Mouse (Mus musculus) thymus, postnatal 0 days (tissue): Measurements from ENCODE around the gene Wap. TPM values are rescaled to one million over a fixed set of nuclear protein-coding genes. Genes with fewer than 3 reads are reported as not detected.

Experiments
- DNase-seq: peaks from one replicate; pipeline ENCODE4 v3.0.0-alpha.2; 2015; ENCODE audit warnings: low spot score
- polyA plus RNA-seq: library from polyadenylated mRNA; unstranded; fragments of >200 nt; fragmentation: Nextera tagmentation; extraction: Ambion mirVana; gene quantifications from 2 replicates; pipeline ENCODE4 v1.2.1, GENCODE M21; 2015

Gene Wap
- polyA plus RNA-seq, 1 experiment from 2014 or later = 0.29 TPM

DNA sequence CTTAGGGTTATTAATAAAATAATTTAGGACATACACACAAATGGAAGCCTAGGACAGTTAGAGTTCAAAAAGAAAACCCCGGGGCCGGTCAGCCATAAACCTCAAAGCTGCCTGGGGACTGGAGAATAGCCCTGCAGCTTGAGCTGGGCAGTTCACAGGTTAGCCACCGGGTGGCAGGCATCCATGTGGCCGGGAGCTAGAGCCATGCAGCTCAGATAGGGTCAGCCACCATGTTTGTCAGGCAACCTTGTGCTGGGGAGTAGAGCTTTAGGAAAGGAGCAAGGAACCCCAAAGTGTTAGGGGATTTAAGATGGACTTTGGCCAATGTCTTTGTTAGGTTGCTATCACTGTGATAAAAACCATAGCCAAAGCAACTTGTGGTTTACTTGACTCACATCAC, 9.9 kb downstream of the Wap start:
- peak; percentile 43 for DNase-seq

DNA sequence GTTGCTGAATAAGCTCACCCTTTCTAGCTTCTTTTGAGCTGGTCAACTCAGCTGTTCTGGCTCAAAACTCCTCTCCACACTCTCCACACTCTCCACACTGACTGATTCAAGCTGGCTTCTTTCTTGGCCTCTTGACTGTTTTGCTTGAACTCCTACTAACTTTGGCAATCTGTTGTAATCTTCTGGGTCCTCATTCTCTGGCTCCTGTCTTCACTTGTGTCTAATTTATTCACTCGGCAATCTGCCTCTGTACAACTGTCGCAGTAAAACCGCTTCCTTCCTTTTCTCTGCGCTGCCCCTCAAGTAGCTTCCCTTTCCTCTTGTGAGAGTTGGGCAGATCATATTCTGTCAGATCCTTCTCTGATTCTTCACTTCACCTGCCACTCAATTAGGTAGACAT, 10.7 kb downstream of the Wap start:
- DNase-seq = peak; percentile 73

DNA sequence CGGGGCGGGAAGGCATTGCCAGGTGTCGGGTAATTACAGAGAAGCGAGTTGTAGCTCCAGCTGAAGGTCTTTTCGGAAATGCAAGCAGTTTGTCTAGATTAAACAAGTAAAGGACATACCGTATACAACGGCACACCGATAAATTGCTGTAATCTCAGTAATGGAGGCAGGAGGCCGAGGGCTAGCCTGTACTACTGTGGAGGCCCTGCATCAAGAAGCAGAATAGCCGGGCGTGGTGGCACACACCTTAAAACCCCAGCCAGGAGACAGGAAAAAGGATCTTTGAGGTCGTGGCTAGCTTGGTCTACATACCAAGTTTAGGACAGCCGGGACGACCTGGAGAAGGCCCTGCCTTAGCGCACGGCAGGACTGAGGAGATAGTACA, 12.1 kb downstream of the Wap start:
- no peak for DNase-seq

DNA sequence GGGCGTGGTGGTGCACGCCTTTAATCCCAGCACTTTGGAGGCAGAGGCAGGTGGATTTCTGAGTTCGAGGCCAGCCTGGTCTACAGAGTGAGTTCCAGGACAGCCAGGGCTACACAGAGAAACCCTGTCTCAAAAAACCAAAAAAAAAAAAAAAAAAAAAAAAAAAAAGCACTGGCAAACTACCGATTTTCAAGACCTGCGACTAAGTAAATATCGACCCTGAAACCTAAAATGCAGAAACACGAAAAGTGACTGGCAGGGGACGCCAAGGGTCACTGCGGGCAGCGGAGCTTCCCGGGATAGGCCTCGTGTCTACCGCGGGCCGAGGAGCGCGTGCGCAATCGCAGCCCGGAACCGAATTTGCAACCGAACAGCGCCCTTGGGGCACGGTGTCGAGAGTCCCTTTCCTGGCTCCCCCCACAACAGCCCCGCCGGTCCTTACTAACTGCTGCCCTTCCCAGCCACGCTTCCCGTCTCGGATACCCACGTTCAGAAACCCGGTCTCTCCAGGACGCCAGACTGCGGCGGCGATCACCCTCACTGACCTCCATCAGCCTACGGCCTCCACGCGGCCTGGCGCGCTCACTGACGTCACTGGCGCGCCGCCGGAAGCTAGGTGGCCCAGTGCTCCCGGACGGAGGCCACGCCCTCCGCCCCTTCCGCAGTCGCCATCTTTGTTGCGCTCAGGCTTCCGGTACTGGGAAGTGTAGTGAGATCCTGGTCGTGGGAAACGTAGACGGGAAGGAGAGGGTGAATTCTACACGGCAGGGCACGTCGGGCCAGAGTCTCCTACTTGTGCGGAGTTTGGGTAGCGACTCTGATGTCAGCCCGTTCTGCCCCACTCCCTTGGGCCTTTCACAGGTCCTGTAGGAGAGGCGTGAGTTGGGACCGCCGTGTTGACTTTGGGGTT, 12.7 kb downstream of the Wap start, which contains the start of gene Tbrg4:
TSS of gene Tbrg4 (minus strand) at position 590 of the 910 bp plus-strand sequence.
- DNase-seq = peak; percentile 95

DNA sequence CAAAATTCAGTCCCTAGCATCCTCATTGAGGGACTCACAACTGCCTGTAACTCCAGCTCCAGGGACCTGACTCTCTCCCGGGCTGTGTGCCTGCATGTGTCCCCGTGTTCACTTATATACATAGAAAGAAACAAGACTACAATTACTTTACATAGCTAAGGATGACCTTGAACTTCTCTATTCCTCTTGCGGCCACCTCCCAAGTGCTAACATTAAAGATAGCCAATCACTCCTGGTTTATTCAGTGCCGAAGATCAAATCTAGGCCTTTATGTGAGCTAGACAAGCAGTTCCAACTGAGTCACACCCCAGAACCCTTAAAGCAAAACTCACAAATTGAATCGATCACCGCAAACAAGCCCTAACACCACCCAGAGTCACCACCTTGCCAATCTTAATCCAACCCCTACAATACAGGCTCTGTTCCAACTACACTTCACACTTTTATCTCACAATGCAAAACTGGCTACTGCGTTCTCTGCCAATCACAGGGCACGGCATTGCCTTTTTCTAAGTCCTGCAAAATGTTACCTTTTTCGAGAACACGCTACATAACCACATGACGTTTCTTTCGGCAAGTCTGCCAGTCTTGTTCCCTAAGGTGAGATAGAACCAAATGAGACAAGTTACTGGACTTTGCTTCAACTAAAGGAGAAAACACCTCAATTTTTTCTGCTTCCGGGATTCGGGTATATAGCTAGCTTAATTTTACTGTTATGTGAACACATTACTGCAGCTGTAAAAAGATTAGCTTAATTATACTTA, 13.6 kb downstream of the Wap start:
- no peak for DNase-seq

DNA sequence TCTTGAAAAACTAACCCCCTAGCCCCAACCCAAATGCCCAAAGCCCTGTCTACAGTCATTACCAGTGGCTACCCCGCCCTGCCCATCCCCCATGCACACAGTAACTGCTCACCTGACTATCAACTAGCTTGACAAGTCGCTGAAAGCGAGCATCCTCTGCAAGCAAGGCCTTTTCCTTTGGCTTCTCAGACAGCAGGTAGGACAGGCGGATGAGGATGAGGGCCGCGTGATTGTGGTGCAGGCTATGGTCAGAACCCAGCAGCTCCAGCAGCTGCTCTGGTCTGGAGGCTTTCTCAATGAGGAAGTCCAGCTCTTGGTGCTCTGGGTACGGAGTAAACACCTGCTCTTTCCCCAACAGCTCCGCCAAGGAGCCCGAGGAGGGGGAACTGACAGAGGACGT, 14.7 kb downstream of the Wap start:
- no peak for DNase-seq

DNA sequence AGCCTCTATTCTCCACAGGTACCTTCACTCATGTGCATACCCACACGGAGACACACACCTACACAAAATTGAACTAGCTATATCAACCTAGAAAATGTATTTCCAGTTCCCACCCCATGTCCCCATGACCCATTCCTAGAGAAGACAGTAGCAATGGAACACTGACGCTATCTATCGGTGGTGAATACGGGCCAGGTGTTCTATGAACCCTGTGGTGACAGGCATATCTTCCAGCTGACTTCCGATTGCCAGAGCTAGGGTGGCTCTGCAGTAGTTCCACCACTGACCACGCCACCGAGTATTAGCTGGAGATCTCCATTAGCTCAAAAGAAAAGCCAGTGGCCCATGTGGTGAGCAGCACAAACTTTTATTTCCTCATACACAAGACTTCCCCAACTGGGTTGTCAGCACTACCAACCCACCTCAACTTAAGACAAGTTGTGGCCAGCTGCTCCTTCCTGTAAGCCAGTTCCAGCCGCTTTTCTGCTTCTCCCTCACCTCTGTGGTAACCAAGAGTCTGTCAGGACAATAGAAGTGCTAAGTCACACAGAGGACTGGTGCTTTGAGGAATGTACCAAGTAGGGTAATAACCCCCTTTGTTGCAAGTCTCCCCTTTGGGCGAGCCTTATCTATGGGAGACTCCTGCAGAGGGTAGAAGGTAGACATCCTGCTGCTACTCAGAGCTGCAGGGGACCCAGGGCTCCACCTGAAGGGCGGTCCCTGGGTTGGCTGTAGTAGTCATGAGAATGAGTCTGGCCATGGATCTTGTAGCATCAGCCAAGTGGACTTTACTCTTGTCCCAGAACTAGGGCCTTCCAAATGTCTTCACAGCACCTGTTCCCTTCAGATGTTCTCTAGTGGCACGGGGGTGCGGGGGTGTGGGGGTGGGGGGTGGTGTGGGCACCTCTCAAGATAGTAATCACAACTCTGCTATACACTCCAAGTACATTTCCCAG, 22.9 kb downstream of the Wap start:
- DNase-seq = no peak

DNA sequence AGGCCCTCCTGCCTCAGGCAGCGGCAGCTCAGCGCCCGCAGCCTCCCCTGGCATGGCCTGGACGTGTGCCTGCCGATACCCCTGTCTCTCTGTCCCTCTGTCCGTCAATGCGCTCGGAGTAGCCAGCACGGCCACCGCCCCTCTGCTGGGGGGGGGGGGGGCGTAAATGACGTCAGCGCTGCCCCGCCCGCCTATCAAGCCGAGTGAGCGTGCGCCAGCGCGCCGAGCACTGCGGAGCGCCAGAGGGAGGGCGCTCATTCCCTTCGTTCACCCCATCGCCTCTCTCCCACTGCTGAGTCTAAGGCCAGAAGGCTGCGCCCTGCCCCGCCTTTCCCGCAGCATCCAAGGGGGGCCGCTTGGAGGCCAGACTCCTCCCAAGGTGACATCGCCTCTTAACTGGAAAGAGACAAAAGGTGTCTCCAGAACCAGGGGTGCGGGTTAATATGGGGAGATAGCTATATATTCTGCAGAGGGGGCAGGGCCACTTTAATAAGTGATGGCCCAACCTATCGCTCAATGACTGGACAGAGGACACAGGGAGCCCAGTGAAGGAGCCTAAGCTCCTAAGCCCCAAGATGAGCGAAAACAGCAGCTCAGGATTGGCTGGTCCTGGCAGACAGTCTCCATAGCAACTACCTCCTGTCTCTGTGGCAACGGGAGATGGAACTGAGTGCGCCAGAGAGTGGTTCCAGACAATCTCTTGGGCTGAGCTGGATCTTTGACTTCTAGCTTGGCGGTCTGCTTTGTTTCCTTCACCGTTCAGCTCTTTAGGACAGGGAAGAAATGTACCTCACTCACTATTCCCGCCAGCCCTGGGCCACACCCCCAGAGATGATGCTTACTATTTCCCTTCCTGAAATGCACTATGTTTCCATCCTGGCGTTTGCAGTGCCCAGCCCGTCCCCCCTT, 32.7 kb downstream of the Wap start, which contains the start of gene Nacad:
TSS of gene Nacad (minus strand) at position 563 of the 909 bp plus-strand sequence.
- DNase-seq = no peak

DNA sequence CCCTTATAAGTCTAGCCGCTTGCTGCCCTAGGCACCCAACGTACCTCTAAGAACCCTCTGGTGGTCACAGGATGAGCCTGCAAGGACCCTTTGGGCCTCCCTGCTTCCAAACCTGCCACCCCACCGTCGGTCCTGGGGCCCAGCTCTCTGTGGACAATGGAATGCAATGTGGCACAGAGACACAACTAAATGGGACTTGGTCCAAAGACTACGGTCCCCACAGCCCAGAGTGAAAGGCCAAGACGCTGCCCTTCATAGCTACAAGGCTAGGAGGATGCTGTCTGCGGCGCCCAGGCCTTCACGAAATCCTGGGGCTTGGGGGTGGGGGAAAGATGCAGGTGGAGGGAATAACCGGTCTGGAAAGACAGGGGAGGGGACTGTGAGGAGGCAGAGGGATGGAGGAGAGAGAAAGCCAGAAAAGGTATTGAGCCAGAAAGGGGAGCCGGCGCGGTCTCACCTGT, 33.4 kb downstream of the Wap start:
- DNase-seq = no peak

DNA sequence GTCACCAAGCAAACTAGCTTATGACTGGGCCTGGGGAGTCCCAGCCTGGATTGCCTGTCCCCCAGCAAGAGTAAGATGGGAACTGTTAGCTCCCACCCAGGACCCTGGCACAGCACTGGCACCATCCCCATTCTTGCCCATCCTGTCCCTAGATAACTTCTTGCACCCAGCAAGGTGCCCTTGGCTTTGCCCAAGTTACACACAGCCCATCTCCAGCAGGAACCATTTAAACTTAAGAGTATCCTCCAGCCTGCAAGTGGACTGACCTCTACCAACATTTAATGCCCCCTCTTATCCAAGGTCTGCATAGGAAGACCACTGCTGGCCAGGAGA, 33.9 kb downstream of the Wap start:
- no peak for DNase-seq

DNA sequence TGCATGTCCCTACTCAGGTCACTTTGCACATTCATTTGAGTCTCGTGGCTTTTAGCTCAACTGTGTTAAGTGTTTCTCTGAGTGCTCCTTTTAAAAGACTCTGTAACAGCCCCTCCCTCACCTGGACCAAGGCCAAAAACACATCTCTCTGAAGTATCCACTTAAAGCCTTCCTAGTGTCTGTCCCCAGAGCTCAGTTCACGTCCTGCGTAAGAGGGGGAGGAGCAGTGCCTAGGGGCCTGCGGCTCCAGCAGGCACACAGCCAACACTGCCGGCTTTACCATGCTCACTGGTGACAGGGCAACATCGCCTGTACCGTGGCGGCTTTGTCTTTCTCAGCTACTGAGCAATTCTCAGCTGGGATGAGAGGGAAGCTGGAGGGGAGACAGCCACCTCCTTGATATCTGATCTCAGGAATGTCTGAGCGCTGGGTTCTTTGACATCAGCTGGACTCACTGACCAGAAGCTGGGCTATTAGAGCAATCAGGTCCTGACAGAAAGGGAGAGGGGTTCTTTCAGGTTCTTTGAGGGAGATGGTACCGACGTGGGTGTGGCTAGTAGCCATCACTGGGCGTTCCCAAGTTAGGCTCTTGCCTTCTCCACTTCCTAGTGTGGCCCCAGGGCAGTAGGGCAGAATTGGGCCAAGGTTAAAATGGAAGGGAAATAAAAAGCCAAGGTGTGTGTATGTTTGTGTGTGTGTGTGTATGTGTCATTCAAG, 34.4 kb downstream of the Wap start:
- no peak for DNase-seq

DNA sequence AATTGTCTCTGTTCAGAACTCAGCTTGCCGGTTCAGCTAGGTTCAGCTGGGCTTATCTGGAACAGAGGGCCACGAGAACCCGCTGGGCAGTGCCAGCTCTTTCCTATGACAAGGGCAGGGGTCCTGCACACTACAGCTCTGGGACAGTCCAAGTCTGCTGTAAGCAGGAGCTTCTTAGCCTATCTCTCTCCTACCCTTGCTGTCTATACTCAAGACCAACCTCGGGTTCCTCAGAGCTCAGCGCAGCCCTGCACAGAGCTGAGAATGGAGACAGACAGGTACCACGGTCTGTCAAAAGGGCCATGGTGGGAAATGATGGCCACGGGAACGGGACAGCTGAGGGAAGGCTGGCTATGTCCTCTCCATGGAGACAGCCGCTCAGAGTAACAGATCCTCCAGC, 35.2 kb downstream of the Wap start:
- DNase-seq = no peak

DNA sequence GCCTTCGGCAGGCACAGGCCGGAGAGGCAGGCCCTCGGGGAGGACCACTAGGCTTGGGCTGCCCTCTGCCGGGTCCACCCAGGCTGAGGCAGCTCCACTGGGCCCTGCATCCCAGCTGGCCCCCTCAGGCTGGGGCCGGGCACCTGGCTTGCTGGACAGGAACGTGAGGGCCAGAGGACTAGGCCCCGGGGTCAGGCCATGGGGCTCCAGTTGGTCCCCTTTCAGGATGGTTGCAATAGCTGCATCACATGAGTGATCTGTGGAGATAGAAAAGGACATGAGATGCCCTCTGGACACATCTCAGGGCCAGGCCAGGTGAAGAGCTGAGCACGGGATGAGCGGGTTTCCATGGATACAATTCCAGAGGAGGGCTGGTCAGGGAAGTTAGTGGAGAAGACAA, 35.8 kb downstream of the Wap start:
- DNase-seq = no peak

DNA sequence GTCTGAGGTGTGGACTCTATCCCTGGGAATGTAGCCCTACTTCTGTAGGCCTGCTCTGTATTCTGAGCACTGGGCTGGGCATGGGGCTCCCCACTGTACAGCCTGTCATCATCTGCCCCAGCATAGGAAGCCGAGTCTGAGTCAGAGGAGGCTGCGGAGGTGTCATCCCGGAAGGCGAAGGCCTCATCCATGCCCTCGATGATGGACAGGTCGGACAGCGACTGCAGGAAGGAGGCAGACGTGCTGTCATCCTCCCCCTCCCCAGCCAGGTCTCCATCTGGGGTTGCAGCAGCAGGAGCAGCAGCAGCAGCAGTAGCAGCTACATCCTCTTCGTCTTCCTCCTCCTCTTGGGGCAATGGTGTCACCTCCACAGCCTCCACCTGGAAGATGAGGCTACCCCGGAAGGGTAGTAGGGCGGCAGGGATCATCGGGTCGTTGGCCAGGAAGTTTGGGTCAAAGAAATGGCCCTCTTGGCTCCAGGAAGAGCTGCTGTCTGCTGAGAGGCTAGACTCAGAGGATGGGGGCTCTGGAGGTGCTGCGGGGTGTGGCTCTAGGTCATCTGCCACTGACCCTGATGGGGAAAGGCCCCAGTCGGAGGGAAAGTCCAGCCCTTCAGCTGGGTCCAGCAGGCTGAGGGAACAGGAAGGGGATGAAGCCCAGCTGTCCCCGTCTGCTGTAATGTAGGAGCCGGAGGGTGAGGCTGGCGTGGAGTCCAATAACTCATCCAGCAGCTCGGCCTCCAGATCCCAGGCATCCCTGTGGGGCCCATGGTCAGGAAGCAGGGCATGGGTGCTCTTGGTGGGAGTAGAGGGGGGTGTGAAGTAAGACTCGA, 36.6 kb downstream of the Wap start:
- DNase-seq = no peak

DNA sequence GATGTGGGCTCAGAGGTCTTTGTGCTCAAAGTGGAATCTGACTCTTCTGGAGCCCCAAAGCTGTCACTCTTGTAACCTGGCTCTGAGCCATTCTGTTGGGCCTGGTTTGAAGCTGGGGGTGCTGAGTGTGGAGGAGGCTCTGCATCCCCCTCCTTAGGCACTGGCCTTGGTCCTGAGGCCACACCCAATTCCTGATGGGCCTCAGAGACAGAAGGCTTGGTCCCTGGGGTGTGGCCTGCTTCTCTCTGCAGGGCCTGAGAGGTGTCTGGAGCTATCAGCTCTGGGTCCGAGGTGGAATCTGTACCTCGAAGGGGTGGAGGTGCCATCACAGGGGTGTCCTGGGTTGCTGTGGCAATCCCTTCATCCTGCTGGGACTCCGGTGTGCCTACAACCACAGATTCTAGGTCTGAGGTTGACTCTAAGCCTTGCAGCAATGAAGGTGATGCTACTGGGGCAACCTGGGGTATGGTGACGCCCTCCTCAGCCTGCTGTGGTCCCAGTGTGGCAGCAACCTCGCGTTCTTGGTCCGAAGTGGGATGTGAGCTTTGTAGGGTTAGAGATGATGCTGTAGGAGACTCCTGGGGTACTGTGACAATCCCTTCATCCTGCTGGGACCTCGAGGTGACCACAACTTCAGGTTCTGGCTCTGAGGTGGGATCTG, 38.0 kb downstream of the Wap start:
- no peak for DNase-seq

DNA sequence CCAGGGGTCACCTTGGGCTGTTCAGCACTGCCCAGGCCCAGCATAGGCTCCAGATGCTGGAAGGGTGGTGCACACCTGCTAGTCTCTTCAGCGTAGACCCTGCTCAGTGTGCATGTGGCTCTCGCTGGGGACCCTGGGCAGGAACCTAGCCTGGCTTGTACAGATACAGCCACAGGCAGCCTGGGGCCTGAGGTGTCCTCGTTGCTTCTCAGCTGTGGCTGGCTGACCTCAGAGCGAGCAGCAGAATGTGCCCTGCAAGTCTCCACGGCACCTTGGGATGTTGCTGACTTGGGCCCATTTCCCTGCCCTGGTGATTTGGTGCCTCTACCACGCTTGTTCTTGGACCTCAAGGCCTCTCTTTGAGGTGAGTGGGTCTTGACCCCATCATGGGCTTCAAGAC, 38.6 kb downstream of the Wap start:
- DNase-seq = no peak

DNA sequence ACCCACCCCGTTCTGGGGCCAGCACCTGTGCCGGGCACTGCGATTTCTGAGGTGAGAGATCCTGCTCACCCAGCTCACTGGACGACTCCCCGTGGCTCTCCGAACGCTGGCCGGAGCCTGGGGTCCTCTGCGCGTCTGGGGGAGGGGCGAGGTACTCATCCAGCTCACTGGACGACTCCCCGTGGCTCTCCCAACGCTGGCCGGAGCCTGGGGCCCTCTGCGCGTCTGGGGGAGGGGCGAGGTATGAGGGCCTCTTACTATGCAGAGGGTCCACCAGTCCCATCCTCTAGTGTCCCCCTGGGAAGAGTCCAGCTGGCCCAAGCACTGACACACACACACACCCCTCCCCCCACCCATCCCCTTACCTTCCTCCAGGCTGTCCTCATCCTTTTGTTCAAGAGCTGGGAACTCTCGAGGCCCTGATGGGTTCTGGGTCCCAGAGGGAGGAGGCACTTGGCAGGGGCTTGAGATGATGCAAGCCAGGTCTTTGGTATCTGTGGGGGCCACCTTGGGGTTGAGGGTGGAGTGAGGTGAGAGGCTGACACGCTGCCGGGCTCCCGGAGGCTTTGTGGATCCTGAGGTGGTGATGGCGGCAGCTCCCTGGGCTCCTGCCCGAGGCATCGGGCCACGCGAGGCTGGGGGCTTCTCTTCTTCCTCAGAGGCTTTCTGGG, 39.3 kb downstream of the Wap start:
- DNase-seq = no peak
